Mouse (Mus musculus): Measurements from ENCODE around the gene Tfb2m.

DNA sequence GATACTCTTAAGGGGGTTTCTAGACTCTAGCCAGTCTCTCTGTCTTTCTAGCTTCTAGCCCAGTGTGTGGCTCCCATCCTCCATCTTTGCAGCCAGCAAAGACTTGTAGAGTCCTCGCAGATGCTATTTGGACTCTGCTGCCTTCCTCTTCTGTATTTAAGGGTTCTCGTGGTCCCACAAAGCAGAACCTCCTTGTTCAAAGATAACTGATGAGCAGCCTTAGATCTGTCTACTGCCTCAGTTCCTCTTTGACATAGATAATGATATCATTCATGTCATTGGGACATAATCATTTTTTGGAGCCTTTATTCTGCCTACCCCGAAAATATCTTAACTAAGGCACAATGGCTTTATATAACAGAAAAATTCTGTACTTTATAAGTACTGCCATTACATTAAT is 37.0 kb upstream of the Tfb2m start:
- TF ChIP-seq HCFC1 (IDR thresholded peaks at IDR 0.05; ENCODE audit: borderline replicate concordance, insufficient read depth, low read length) (no peak), CHD2 (IDR thresholded peaks at IDR 0.05; ENCODE audit: low read depth, low read length) (no peak)
